Mouse (Mus musculus) cerebral cortex, adult 2 months (tissue): ENCODE measurements around the gene Tmprss15.

ENCODE experiments used
- WGBS: fragments of 180-500 bp; shearing (Covaris S2); methylation state at CpG from one replicate; pipeline ENCODE4 v1.1.7; 2018; 5-methylcytosine and 5-hydroxymethylcytosine counted together

Gene Tmprss15

GRCm38 (mm10) chr16:79090997-79091396, at the start of gene Tmprss15:
Gene Tmprss15 (minus strand): TSS chr16:79091097.
- 84% methylated on average over 4 of the region's 4 CpGs for WGBS

- 83% methylated on average over 1 of the region's 1 CpGs for WGBS
These were observed 24.0 kb upstream of the Tmprss15 start for GRCm38 (mm10) chr16:79114879-79115278.

DNA sequence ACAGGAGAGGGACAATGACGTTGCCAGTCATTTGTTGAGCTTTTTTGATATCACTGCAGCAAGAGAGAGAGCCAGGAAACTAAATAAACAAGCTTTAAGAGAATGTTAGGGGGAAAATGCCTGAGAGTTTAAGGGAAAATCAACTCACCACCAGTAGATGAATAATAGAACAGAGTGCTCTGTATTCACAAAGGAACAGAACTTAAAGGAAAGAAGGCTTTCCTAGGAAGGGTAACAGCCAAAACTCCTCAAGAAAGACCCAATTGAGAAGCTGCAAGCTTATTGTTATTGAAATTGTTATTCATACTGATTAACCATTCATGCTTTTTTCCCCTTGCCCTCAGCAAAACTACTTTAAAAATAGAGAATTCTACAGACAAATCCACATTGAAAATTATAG, 18.6 kb upstream of the Tmprss15 start:
- WGBS, result 13% methylated on average over 1 of the region's 1 CpGs

DNA sequence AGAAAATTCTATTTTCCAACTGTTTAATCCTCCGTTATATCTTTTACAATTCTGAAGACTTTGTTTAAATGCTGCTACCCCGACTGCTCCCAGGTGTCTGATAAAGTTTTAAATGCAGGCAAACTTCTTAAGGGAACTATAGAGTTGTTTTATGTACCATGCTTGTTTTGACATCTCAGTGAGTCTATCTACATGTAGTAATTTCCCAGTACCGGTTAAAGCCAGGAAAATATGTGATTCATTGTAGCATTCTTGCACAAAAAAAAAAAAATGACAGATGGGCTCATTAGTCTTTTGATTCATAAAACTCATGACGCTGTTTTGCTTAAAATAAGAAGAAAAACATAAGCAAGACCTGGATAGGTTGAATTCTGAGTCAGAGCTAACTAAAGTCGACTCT, 18.1 kb upstream of the Tmprss15 start:
- WGBS, result 36% methylated on average over 5 of the region's 5 CpGs

DNA sequence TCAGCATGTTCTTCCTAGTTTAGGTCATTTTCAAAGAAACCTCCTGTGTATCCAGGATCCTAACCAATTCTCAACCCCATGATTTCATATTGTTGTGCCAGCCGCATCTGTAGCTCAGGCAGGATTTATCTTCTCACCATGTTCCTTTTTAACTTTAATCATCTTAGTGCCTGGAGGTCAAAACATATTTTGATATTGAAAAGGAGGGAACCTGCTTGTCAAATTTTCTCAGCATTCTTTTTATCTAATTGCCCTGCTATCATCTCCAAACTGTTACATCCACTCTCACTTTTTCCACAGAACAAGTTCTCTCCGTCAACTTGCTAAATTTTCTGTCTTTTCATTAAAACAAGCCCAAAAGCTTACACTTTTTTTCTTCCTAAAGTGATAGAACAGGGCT, 9.4 kb upstream of the Tmprss15 start:
- WGBS, result 80% methylated on average over 2 of the region's 2 CpGs

- WGBS, result 92% methylated on average over 2 of the region's 2 CpGs
These were observed 7.4 kb upstream of the Tmprss15 start for GRCm38 (mm10) chr16:79098321-79098720.

DNA sequence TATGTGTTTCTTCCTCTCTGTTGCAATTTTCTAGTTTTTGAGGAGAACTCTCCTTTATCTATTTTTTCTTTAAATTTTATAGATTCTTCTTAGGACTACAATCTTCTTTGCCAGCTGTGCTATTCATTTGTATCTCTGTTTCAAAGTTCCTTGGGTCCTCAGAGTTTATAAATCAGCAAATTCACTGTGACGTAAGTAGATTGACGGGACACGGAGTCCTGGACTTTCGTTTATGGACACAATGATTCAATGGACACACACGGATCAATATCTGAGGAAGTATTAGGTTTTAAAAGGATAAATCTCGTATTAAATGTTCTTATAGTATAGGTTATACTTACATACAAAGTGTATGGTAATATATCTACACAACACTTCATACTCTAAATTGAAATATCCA, 4.3 kb downstream of the Tmprss15 start:
- 93% methylated on average over 6 of the region's 6 CpGs for WGBS

- 94% methylated on average over 1 of the region's 1 CpGs for WGBS
These were observed 27.0 kb downstream of the Tmprss15 start for GRCm38 (mm10) chr16:79063848-79064247.

- WGBS, result 50% methylated on average over 12 of the region's 12 CpGs
These were observed 31.9 kb downstream of the Tmprss15 start for GRCm38 (mm10) chr16:79058775-79059558.

DNA sequence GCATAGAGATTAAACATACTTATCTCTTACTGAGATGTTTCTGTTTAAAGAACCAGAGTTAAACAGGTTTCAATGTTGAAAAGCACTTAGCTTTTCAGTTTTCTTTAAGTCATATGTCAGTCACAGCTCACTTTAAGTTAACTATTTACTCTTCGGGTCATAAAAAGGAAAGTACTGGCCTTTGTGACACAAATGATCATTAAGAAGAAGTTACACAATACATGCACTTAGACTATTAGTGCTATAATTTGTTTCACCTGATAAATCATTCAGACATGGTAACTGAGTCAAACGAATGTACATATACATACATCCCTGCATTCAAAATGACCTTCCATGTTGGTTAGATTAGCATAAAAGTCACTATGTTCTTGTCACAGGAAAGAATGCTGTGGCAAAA, 58.3 kb downstream of the Tmprss15 start:
- 82% methylated on average over 2 of the region's 2 CpGs for WGBS

DNA sequence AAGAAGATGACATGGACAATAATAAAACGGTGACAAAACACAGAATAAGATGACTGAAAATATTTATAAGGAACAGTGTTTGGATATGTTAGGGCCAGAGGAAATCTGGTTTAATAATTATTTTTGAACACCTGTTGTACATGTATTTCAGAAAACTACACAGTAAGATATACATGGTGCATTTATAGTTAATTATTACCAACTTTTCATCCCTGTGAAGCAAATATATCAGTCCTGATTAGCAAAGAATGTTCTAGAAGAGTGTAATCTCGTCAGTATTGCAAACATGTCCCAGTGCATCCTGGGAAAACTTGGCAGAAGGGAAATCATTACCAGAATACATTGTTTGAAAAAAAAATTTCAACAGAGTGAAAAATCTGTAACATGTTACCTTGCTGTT, 88.1 kb downstream of the Tmprss15 start:
- 86% methylated on average over 2 of the region's 2 CpGs for WGBS

DNA sequence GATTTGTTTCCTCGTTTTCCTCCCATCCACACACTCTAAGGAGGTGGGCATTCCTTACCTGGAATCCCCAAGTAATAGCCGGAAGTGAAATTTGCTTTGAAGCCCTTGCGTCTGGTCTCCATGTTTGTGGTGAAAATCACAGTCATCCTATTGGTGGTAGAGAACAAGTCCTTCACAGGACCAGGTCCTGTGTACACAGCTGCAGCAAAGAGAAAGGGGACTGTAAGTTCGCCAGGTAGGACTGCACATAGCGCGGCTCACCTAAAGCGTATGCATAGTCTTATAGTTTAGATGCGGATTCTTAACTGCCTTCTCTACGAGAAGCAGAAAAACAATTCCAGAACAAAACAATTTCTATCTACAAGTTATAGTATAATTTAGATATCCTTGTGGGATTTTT, 89.2 kb downstream of the Tmprss15 start:
- 88% methylated on average over 9 of the region's 9 CpGs for WGBS

- WGBS, result 54% methylated on average over 8 of the region's 8 CpGs
These were observed 114.5 kb downstream of the Tmprss15 start for GRCm38 (mm10) chr16:78976384-78976783.

- 94% methylated on average over 13 of the region's 13 CpGs for WGBS
These were observed 116.8 kb downstream of the Tmprss15 start for GRCm38 (mm10) chr16:78974099-78974498.

DNA sequence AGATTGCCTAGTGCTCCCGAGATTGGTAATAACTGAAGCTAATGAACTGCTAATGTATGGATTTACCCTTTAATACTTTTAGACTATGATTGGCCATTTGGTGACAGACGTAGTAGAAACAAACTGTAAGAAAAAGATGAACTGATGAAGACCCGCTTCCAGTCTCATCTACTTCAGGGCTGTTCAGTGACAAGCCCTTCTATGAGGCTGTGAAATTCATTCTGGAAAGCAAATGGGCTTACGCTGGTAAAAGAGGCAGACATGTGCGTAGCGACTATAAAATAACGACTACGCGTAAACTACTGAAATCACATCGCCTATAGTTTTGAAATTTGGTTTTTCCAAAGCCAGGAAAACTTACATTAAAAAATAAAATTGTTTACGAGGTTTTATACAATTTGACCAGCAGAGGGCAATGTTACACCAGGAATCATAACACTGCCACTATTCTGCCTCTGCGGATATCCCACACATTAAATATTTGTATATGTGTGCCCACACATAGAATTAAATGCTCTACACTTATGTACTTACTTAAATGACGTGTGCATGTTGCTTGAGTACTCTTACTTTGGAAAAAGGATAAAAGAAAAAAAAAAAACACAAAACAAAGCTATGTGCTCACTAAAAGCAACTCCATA, 121.7 kb downstream of the Tmprss15 start:
- WGBS, result 21% methylated on average over 13 of the region's 13 CpGs

- 44% methylated on average over 2 of the region's 2 CpGs for WGBS
These were observed 133.5 kb downstream of the Tmprss15 start for GRCm38 (mm10) chr16:78957434-78957833.

DNA sequence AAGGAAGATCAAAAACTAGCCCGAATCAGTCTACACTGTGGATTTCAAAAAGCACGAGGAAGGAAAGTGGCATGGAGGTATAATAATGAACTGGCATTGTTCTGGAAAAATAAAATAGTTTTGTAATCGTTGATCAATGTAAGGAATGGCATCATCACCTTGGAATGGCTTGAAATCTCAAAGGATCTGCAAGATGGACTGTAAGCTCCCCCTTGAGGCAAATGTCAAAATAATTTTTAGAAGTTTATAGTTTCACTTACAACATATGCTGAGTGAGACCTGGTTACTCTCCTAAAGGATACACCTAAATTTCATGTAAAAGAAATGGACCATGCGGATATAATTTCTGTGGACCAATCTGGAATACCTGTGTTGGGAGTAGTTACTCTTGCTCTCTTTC, 140.5 kb downstream of the Tmprss15 start:
- WGBS, result 53% methylated on average over 4 of the region's 4 CpGs

GRCm38 (mm10) chr16:78937755-78938154, 153.1 kb downstream of the Tmprss15 start:
- 74% methylated on average over 8 of the region's 8 CpGs for WGBS

DNA sequence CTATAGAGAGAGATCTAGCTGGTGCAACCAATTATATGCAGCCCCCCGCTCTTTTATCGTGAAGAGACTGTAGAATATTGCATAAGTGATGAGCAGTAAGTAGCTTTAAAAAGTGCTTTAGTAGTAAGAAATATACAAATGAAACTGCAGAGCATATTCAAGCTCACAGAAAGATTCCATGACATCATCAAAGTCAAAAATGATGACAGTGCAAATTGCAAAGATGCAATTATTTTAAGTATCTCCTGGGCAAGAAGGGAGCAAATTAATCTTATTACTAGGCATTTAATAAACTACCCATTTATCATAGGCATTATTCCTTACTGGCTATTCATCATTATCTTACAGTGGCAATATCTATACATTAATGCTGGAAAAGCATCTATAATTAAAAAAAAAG, 156.6 kb downstream of the Tmprss15 start:
- 88% methylated on average over 2 of the region's 2 CpGs for WGBS

DNA sequence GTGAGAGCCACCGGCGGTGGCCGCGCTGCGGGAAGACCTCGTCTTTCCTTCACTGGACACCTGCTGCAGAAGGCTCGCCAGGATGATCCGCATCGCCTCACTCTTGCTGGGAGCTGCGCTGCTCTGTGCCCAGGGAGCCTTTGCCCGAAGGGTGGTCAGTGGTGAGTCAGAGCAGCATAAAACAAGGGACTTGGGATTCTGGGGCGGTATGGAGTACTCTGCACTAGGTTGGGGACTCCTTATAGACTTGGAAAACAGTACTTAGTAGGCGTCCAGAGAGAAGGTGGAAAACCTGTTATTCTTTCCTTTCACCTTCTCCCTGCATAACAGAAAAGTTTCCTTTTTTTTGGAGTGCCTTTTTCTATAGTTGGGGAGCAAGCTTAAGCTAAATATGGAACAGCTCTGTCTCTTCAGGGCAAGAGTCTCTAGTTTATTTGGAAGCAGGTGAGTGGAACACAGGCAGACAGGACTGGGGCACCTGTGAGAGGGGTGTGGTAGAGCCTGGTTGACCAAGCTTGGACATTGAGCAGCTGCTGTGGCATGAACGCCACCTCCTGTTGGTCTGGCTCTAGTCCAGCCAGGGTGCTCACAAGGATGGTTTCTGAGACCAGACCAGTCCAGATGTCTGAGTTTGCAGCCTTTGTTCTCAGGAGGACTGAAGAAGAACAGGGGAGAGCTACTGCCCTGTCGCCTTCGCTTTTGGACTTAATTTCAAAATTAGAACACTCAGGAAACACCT, 159.4 kb downstream of the Tmprss15 start:
- WGBS, result 13% methylated on average over 16 of the region's 16 CpGs

DNA sequence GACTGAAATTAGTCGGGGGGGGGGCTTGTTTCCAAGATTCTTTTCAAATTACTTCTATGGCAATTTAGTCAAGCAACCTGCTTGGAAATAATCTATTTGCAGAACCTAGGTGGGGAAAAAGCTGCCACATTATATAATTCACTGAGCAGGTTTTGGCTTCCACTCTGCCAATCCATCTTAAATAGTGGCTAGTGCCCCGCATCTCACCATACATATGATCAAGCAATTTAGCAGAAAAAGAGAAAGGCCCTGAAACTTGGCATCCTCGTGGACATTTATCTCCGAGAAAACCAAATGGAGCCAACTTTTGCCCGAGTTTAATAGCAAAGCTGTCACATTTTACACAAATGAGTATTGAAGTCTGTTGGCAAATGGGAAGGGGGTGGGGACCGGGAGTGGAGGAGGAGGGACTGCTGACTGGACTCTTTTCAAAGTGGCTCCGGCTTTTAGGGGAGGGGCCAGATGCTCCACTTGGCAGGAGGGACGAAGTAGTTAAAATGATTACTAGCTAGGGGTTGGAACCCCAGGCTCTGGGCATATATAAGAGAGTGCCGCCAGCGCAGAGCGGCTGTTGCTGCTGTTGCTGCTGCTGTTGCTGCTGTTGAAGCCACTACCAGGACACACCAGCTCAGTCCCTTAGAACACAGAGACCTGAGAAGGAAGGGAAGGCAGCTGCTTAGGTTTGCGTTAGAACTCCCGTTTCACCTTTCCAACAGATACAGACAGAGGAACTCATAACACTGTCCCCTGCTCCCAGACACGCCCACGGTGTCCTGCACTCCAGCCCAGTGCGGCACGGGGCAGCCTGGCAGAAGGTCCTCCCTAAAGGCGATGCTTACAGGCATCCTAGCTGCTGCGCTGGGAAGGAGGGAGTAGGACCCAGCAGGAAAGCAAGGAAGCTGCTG, 160.3 kb downstream of the Tmprss15 start, which contains the start of gene Chodl:
Chodl (plus strand) TSS at position 567 of the 905 bp plus-strand sequence.
- WGBS, result 7% methylated on average over 19 of the region's 19 CpGs
